Mouse (Mus musculus) CD4-positive naive resting alpha-beta T cell, adult 76 days (primary cell): Measurements from ENCODE around the gene Dusp19. TPM values are rescaled to one million over a fixed set of nuclear protein-coding genes. Genes with fewer than 3 reads are reported as not detected.

Experiments
- total RNA-seq: library from RNA; stranded (reverse); gene quantifications from one replicate; pipeline ENCODE4 v1.2.4, GENCODE M21; 2023

The Dusp19 gene
- total RNA-seq, result 5.5 TPM

GRCm38 (mm10) chr2:80616854-80617737, at the start of gene Dusp19, which contains the start of gene Nup35:
TSS of gene Dusp19 (plus strand) at chr2:80617045.
TSS of gene Nup35 (plus strand) at chr2:80617236.

GRCm38 (mm10) chr2:80581043-80581711, 35.7 kb upstream of the Dusp19 start, which contains the start of gene Nckap1:
TSS of gene Nckap1 (minus strand) at chr2:80581380.

Other genes with a start within 250 kb of the Dusp19 start
- gene Frzb, start 169.4 kb upstream of the Dusp19 start, total RNA-seq, result not detected
- gene Nckap1, start 35.7 kb upstream of the Dusp19 start, total RNA-seq, result 3.3 TPM
- 22.3 TPM for gene Nup35, start 191 bp downstream of the Dusp19 start, total RNA-seq